Mouse (Mus musculus) thymus, adult 2 months (tissue): ENCODE measurements around the gene Vwa3b. TPM values are rescaled to one million over a fixed set of nuclear protein-coding genes. Genes with fewer than 3 reads are reported as not detected.

ENCODE experiments used
- DNase-seq: peaks from one replicate; pipeline ENCODE4 v3.0.0; 2021
- H3K27ac ChIP-seq: fragments of 200-500 bp; 2 replicates; pipeline ENCODE4 v1.5.1; 2012; ENCODE audit warnings: low read length, control low read depth; ENCODE audit not compliant: control insufficient read depth, insufficient read depth
- H3K27me3 ChIP-seq: fragments of 200-500 bp; 2 replicates; pipeline ENCODE4 v1.6.1; 2012; ENCODE audit warnings: mild to moderate bottlenecking, low read length, moderate library complexity, mixed read lengths; ENCODE audit not compliant: control insufficient read depth, insufficient read depth
- H3K36me3 ChIP-seq: fragments of 200-500 bp; 2 replicates; pipeline ENCODE4 v1.6.1; 2012; ENCODE audit warnings: mild to moderate bottlenecking, low read length, moderate library complexity; ENCODE audit not compliant: control insufficient read depth, insufficient read depth
- H3K4me1 ChIP-seq: fragments of 200-500 bp; replicated peaks from 2 replicates; pipeline ENCODE4 v1.6.1; 2012; ENCODE audit warnings: low read length; ENCODE audit not compliant: control insufficient read depth, insufficient read depth
- H3K4me3 ChIP-seq: fragments of 200-500 bp; 2 replicates; pipeline ENCODE4 v1.5.1; 2012; ENCODE audit warnings: mild to moderate bottlenecking, low read length, control low read depth, moderate library complexity; ENCODE audit not compliant: control insufficient read depth, insufficient read depth
- CTCF ChIP-seq: fragments of 200-500 bp; IDR thresholded peaks from 2 replicates; pipeline ENCODE4 v1.5.1; 2012; ENCODE audit warnings: mild to moderate bottlenecking, control low read depth, low read length, moderate library complexity, borderline replicate concordance; ENCODE audit not compliant: control insufficient read depth, poor library complexity, insufficient read depth; ENCODE audit errors: extremely low read depth
- POLR2A ChIP-seq: fragments of 200-500 bp; IDR thresholded peaks from 2 replicates; pipeline ENCODE4 v1.6.1; 2012; ENCODE audit warnings: mild to moderate bottlenecking, low read length, control low read depth, moderate library complexity; ENCODE audit not compliant: control insufficient read depth, poor library complexity, insufficient read depth; ENCODE audit errors: extremely low read depth
- WGBS: fragments of 180-500 bp; shearing (Covaris S2); methylation state at CpG from one replicate; pipeline ENCODE4 v1.1.7; 2018; 5-methylcytosine and 5-hydroxymethylcytosine counted together
- polyA plus RNA-seq: library from polyadenylated mRNA; depleted of rRNA; stranded (reverse); fragments of >200 nt; gene quantifications from 2 replicates; pipeline ENCODE4 v1.2.3, GENCODE M21; 2012; rRNA removed

Vwa3b gene
- polyA plus RNA-seq, 1 experiment, result 0.13 TPM

GRCm38 (mm10) chr1:37220134-37220907, 193.9 kb downstream of the Vwa3b start:
- H3K27ac ChIP-seq, result no peak overlapping the region
- 68% methylated on average over 6 of the region's 6 CpGs for WGBS
- H3K4me3 ChIP-seq, result no peak overlapping the region
- DNase-seq, result no peak
- no peaks in the 10 kb centered on the region; the same call in 1 of the 2 replicates for H3K27me3 ChIP-seq
- no peaks in the 10 kb centered on the region for H3K36me3 ChIP-seq
- H3K4me1 ChIP-seq, result no peaks in the 10 kb centered on the region
- TF ChIP-seq POLR2A (no peak), CTCF (no peak)

GRCm38 (mm10) chr1:37222002-37222401, 195.6 kb downstream of the Vwa3b start:
- H3K27me3 ChIP-seq, result no peaks in the 10 kb centered on the region; the same call in 1 of the 2 replicates
- WGBS, result 66% methylated on average over 7 of the region's 7 CpGs
- no peaks in the 10 kb centered on the region for H3K36me3 ChIP-seq
- H3K4me1 ChIP-seq, result no peaks in the 10 kb centered on the region
- H3K4me3 ChIP-seq, result no peak overlapping the region
- no peak for TF ChIP-seq CTCF
- TF ChIP-seq POLR2A, result no peak
- no peak overlapping the region for H3K27ac ChIP-seq
- DNase-seq, result no peak

- no peak for DNase-seq
Measured at GRCm38 (mm10) chr1:37230404-37230803, 204.0 kb downstream of the Vwa3b start.

DNA sequence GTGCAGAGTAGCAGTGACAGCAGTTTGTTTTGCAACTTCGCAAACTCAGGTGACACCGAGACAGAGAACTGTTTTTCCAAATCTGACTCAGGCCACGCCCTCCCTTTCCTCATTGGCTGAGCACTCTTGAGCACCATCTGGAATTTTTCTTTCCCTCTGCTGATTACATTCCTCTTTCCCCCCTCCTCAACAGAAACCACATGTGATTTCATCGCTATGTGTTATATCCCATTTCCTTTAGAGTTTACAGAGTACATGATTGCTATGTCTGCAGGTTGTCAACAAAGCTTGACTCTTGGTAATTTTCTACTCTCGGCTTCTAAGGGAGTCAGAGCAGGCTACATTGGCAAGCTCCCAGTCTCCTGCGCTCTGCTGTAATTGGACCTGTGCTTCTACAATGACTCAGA, 204.9 kb downstream of the Vwa3b start:
- TF ChIP-seq POLR2A (no peak), CTCF (no peak)
- no peak overlapping the region for H3K27ac ChIP-seq
- no peak overlapping the region for H3K4me3 ChIP-seq
- H3K36me3 ChIP-seq, result no peaks in the 10 kb centered on the region
- no peak for DNase-seq
- no peaks in the 10 kb centered on the region for H3K27me3 ChIP-seq
- WGBS, result 74% methylated on average over 6 of the region's 6 CpGs
- H3K4me1 ChIP-seq, result no peaks in the 10 kb centered on the region

More at GRCm38 (mm10) chr1:37230404-37230803, 204.0 kb downstream of the Vwa3b start:
- Histone ChIP-seq H3K27me3 (no peaks in the 10 kb centered on the region), H3K27ac (no peak overlapping the region), H3K36me3 (no peaks in the 10 kb centered on the region), H3K4me3 (no peak overlapping the region), H3K4me1 (no peaks in the 10 kb centered on the region)
- WGBS, result 80% methylated on average over 6 of the region's 6 CpGs
- no peak for TF ChIP-seq POLR2A
- no peak for TF ChIP-seq CTCF

Other genes starting within 250 kb of the Vwa3b start
- 51.1 and 62.0 TPM in 2 replicates for gene Tmem131, start 82.9 kb upstream of the Vwa3b start, polyA plus RNA-seq
- 0.09 and 0.23 TPM in 2 replicates for gene Cnga3, start 187.8 kb downstream of the Vwa3b start, polyA plus RNA-seq